In the genomic region with DNA sequence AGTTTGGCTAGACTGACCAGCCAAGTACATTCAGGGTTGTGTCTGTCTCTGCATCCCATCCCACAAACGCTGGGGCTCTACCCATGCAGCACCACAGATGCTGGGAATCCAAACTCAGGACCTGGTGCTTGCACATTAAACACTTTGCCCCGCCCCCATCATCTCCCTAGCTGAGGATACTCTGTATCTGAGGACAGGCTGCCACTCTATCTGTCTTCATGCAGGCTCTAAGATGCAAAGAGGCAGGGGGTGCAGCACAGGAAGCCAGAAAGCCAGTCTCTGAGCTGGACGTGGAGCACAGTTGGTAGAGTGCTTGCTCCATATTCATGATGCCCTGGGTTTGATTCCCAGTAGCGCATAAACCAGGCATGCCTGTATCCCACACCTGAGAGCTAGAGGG, we compare ENCODE assay signal across 11 mouse cellular contexts. TPM values are rescaled to one million over a fixed set of nuclear protein-coding genes. Genes with fewer than 3 reads are reported as not detected.
DNase-seq lines count a peak whose midpoint lies in the region; ATAC-seq lines count a peak whose summit lies in the region.
"Had no signal": no experiment of that assay in that cellular context is flagged by ENCODE, and none has a peak within 500 bp of the region (broad histone marks: within the 10 kb centered on the region; RNA-seq: fewer than 3 reads in every experiment).

No protein-coding gene starts in this region.

- peak overlapping the region; percentile 98 for H3K27ac ChIP-seq in kidney, embryonic 14.5 days (ENCODE audit: low read depth, low read length)
- peak overlapping the region; percentile 93 for H3K27ac ChIP-seq in embryonic facial prominence, embryonic 10.5 days (replicated peaks)
- peak overlapping the region; percentile 98 for H3K27ac ChIP-seq in embryonic facial prominence, embryonic 12.5 days
- H3K27ac ChIP-seq in stomach, embryonic 15.5 days: peak overlapping the region; percentile 85; the same call in 1 of the 2 replicates
- H3K27ac ChIP-seq: macrophage had no signal

- peaks cover 44% of the 10 kb centered on the region for H3K4me1 ChIP-seq in kidney, embryonic 14.5 days (ENCODE audit: control insufficient read depth, insufficient read depth, low read length)
- peaks cover 69% of the 10 kb centered on the region for H3K4me1 ChIP-seq in embryonic facial prominence, embryonic 10.5 days
- H3K4me1 ChIP-seq in embryonic facial prominence, embryonic 12.5 days: peaks cover 48% of the 10 kb centered on the region
- H3K4me1 ChIP-seq in stomach, embryonic 15.5 days: peaks cover 6% of the 10 kb centered on the region; the same call in 1 of the 2 replicates

- DNase-seq in kidney, adult 8-10 months: no peak
- no peak for DNase-seq in embryonic facial prominence, embryonic 10.5 days (ENCODE audit: low spot score)
- DNase-seq in lung, postnatal 25 days (ENCODE audit: low spot score): no peak
- DNase-seq in gastrocnemius, postnatal 14 days: no peak

- no peaks in the 10 kb centered on the region for H3K9me3 ChIP-seq in kidney, embryonic 14.5 days (ENCODE audit: control insufficient read depth, low read length)
- no peaks in the 10 kb centered on the region; the same call in 1 of the 2 replicates for H3K9me3 ChIP-seq in embryonic facial prominence, embryonic 10.5 days
- H3K9me3 ChIP-seq in embryonic facial prominence, embryonic 12.5 days: peaks cover 7% of the 10 kb centered on the region; the same call in 1 of the 2 replicates
- no peaks in the 10 kb centered on the region for H3K9me3 ChIP-seq in stomach, embryonic 15.5 days
- H3K9me3 ChIP-seq: forebrain, embryonic 12.5 days had no signal

- no peak overlapping the region for H3K4me3 ChIP-seq in kidney, embryonic 14.5 days (ENCODE audit: low read length)
- peak overlapping the region; percentile 43; the same call in 1 of the 2 replicates for H3K4me3 ChIP-seq in embryonic facial prominence, embryonic 10.5 days
- no peak overlapping the region for H3K4me3 ChIP-seq in embryonic facial prominence, embryonic 12.5 days
- no peak overlapping the region for H3K4me3 ChIP-seq in stomach, embryonic 15.5 days (replicated peaks)
- H3K4me3 ChIP-seq: forebrain, embryonic 12.5 days; myocyte had no signal

- ATAC-seq in kidney, embryonic 14.5 days (ENCODE audit: low FRiP score, low TSS enrichment): no peak
- no peak for ATAC-seq in embryonic facial prominence, embryonic 12.5 days (ENCODE audit: insufficient number of reproducible peaks, insufficient read depth, low FRiP score, low TSS enrichment)
- ATAC-seq in stomach, embryonic 15.5 days (ENCODE audit: insufficient read depth, low FRiP score, low read depth): no peak

- H3K9ac ChIP-seq in kidney, embryonic 14.5 days (ENCODE audit: low read depth, low read length): peak overlapping the region; percentile 48; the same call in 1 of the 2 replicates
- H3K9ac ChIP-seq in embryonic facial prominence, embryonic 12.5 days: peak overlapping the region; percentile 29; the same call in 1 of the 2 replicates
- H3K9ac ChIP-seq in stomach, embryonic 15.5 days: no peak overlapping the region
- H3K9ac ChIP-seq: forebrain, embryonic 12.5 days had no signal

- H3K4me2 ChIP-seq in kidney, embryonic 14.5 days (replicated peaks; ENCODE audit: low read depth, low read length): no peak overlapping the region
- no peak overlapping the region for H3K4me2 ChIP-seq in embryonic facial prominence, embryonic 12.5 days (replicated peaks)
- H3K4me2 ChIP-seq in stomach, embryonic 15.5 days: no peak overlapping the region
- H3K4me2 ChIP-seq: forebrain, embryonic 12.5 days had no signal

- H3K27me3 ChIP-seq in kidney, embryonic 14.5 days (ENCODE audit: control insufficient read depth, insufficient read depth, low read length): no peaks in the 10 kb centered on the region
- H3K27me3 ChIP-seq in embryonic facial prominence, embryonic 10.5 days (replicated peaks; ENCODE audit: low read depth, poor library complexity, severe bottlenecking): no peaks in the 10 kb centered on the region
- H3K27me3 ChIP-seq in embryonic facial prominence, embryonic 12.5 days: no peaks in the 10 kb centered on the region
- no peaks in the 10 kb centered on the region for H3K27me3 ChIP-seq in stomach, embryonic 15.5 days (replicated peaks)
- H3K27me3 ChIP-seq: forebrain, embryonic 12.5 days had no signal

- 39% methylated on average over 4 of the region's 4 CpGs for whole genome bisulfite sequencing in kidney, embryonic 14.5 days
- WGBS in embryonic facial prominence, embryonic 10.5 days: 40% methylated on average over 4 of the region's 4 CpGs
- WGBS in embryonic facial prominence, embryonic 12.5 days: 34% methylated on average over 4 of the region's 4 CpGs
- 50% methylated on average over 4 of the region's 4 CpGs for WGBS in stomach, embryonic 15.5 days

- no peaks in the 10 kb centered on the region for H3K36me3 ChIP-seq in kidney, embryonic 14.5 days (ENCODE audit: control insufficient read depth, insufficient read depth, low read length)
- H3K36me3 ChIP-seq in embryonic facial prominence, embryonic 10.5 days (replicated peaks): peaks cover 28% of the 10 kb centered on the region
- H3K36me3 ChIP-seq in embryonic facial prominence, embryonic 12.5 days: peaks cover 20% of the 10 kb centered on the region
- no peaks in the 10 kb centered on the region for H3K36me3 ChIP-seq in stomach, embryonic 15.5 days
- H3K36me3 ChIP-seq: forebrain, embryonic 12.5 days had no signal

- intact Hi-C loops in gastrocnemius, postnatal 14 days (cut with DNase I; ENCODE audit: low total_unique reads): no loop called here

RNA-seq across cellular contexts. Expression of a gene that starts 20.2 kb away (rescaled TPM):
- 37.5 and 44.0 TPM in 2 replicates for polyA plus RNA-seq in kidney, embryonic 14.5 days (2014; fragmentation: Nextera tagmentation; extraction: Ambion mirVana)
- 103 and 118 TPM in 2 replicates for polyA plus RNA-seq in embryonic facial prominence, embryonic 10.5 days (2016; fragmentation: Nextera tagmentation; extraction: Ambion mirVana)
- 239 and 242 TPM in 2 replicates for polyA plus RNA-seq in embryonic facial prominence, embryonic 12.5 days (2016; fragmentation: Nextera tagmentation; extraction: Ambion mirVana)
- 20.6 and 25.3 TPM in 2 replicates for polyA plus RNA-seq in stomach, embryonic 15.5 days (2015; fragmentation: Nextera tagmentation; extraction: Ambion mirVana)
- 10 to 100 TPM; 11.7 to 13.5 TPM for total RNA-seq in gastrocnemius, postnatal 14 days (2021)
- total RNA-seq: granulocyte monocyte progenitor cell, adult 5-6 weeks had no signal
- polyA plus RNA-seq: macrophage had no signal

RNA-seq across cellular contexts. Expression of a gene that starts 45.1 kb away (rescaled TPM):
- polyA plus RNA-seq in kidney, embryonic 14.5 days (2014; fragmentation: Nextera tagmentation; extraction: Ambion mirVana): 85.0 and 86.7 TPM in 2 replicates
- polyA plus RNA-seq in embryonic facial prominence, embryonic 10.5 days (2016; fragmentation: Nextera tagmentation; extraction: Ambion mirVana): 77.9 and 86.1 TPM in 2 replicates
- 67.9 and 70.2 TPM in 2 replicates for polyA plus RNA-seq in embryonic facial prominence, embryonic 12.5 days (2016; fragmentation: Nextera tagmentation; extraction: Ambion mirVana)
- 59.5 and 62.3 TPM in 2 replicates for polyA plus RNA-seq in stomach, embryonic 15.5 days (2015; fragmentation: Nextera tagmentation; extraction: Ambion mirVana)
- 1 to 10 TPM; 5.4 to 6.2 TPM for total RNA-seq in gastrocnemius, postnatal 14 days (2021)
